Mouse (Mus musculus): ENCODE results near the gene Ubl5.
"Not testable (repeated sequence)": the region's sequence is repeated elsewhere in the genome, so short reads cannot be mapped to it uniquely, and the experiment has no call there.

Gene Ubl5

DNA sequence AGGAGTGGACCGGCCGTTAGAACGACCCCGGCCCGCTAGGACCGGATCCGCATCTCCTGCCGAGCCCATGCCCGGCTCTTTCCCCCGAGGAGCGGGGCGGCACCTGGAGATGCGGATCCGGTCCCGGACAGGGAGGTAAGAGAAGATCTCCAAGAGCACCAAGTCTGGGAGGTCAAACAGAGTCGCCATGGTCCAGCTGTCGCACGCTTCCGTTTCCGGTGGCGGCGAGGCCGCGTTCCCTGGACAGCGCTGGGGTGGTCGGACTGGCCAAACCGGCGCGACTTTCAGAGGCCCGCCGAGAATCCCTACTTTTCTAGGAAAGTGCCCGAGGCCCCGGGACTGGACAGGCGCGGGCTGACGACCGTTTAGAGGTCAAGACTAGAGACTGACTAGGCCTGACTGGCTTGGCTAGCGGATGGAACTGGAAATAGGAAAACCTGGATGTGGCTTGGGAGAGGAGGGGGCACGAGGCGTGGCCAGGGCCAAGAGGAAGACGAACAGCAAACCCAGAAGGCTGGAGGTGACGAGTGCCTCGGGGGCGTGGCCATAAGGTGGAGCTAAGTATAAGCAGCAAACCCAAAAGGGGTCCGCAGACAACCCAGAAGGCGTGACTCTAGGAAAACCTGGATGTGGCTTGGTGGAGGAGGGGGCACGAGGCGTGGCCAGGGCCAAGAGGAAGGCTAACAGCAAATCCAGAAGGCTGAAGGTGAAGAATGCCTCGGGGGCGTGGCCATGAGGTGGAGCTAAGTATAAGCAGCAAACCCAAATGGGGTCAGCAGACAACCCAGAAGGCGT lies at the start of gene Ubl5:
TSS of gene Ubl5 (plus strand) at position 778 of the 795 bp plus-strand sequence.
- peak; percentile 90 for DNase-seq (ENCODE audit: extremely low read depth, insufficient read length, low spot score)

GRCm38 (mm10) chr9:20601270-20601669 lies 41.4 kb upstream of the Ubl5 start:
- no peak for DNase-seq (ENCODE audit: extremely low read depth, insufficient read length, low spot score)

- DNase-seq (ENCODE audit: extremely low read depth, insufficient read length, low spot score) = no peak
Observed at GRCm38 (mm10) chr9:20606269-20606668, 36.4 kb upstream of the Ubl5 start.

DNA sequence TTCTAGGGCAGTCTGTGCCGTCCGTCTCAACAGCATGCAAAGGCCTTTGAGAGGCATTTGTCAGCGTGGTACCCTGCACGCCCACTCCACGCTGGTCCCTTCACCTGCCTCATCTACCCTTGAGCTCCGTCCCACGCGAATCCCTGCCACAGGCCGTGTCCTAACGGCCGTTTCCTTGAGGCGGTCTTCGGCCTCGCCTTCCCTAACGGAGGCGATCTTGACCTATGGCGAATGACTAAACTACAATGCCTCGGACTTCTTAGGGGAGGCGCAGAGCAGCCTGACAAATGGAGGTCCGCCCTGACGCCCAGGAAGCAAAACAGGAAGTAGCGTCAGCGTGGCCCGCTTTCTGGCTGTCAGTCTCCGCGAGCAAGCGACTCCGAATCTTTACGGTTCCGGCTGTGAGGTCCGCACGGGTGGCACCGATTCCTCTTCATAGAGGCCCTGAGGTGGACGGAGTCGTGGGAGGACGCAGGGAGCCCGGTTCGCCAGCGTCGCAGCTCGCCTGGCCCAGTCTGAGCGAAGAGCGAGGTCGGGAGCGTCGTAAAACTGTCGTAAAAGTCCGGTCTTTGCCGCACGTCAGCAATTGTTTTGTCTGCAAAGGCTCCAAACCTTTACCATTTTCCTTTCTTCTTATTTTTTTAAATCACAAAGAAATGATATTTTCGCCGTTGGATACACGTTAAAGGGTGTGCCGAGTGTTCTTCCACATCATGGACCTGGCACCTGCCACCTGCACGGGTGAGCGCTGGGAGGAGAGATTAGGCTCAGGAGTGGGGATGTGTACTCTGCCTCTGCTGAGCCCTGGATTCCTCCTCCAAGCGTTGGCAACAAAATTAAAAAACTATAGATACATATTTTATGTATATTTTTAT lies 35.3 kb upstream of the Ubl5 start:
- peak; percentile 95 for DNase-seq (ENCODE audit: extremely low read depth, insufficient read length, low spot score)

DNA sequence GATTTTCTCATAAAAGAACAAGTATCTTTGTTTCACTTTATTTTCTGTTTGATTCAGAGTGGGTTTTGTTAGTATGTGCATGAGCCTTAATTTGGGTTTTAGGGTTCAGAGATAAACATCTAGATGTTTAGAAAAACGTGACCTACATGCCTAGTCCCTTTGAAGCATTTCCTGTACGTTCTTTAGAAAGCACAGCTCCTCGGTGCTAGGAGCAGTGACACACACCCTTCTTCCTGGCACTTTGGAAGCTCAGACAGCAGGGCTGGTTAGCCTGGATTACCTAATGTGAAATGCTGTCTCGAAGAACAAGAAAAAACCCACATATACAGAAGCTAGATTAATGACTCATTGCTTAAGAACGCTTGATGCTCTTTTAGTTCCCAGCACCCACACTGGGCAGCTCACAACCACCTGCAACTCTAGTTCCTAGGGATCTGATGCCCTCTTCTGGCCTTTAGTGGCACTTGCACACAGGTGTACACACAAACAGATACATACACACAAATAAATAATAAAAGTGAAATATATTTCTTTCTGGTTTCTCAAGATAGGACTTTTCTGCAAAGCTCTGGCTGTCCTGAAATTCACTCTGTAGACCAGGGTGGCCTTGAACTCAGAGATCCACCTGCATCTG lies 32.7 kb upstream of the Ubl5 start:
- no peak for DNase-seq (ENCODE audit: extremely low read depth, insufficient read length, low spot score)

DNA sequence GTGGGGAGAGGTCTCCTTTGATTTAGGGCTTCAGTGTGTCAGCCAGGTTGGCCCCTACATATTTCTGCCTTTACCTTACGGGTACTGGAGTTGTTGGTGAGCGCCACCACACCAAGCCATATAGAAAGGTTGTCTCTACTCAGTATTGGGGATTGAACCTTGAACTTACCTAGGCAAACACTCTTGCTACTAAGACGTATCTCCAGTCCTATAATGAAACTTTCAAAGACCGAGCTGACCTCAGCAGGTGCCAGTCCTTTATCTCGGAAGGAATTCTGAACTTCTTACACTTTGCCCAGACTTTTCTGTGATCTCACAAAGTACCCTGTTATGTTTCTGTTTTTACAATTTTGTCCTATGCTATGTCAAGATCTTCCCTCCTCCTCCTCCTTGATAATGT lies 30.7 kb upstream of the Ubl5 start:
- no peak for DNase-seq (ENCODE audit: extremely low read depth, insufficient read length, low spot score)

DNA sequence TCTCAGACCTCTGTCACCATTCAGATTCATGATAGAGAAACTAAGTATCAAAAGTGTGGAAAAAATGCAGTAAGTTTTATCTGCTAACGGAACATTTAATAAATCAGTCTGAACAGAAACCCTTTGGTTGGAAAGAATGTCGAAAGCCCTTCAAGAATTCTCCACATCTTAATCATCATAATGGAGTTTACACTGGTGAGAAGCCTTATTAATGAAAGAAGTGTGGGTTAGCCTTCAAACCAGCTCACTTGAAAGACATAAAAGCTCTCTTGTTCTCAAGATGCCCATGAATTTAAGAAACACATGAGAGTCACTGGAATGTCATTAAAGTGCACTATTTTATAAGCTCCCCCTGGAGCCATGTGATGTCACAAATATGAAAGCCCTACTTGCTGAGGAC lies 26.0 kb upstream of the Ubl5 start:
- DNase-seq (ENCODE audit: extremely low read depth, insufficient read length, low spot score) = no peak

DNA sequence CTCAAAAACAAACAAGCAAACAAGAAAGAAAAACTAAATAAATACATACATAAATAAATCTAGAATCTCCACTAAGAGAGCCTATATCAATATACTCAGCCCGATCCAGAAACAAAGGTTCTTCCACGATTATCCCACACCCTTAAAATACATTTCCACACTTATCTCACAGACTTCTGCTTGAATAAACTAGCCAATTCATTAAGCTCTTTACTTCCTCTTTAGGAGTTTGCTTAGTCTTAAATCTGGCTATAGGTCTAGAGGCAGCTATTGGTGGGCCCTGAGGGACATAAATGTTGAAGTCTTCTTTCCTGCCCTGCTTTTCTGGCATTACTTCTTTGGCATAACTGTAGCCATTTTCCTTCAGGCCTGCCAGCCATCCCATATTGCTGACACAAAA lies 11.3 kb upstream of the Ubl5 start:
- no peak for DNase-seq (ENCODE audit: extremely low read depth, insufficient read length, low spot score)

GRCm38 (mm10) chr9:20635676-20636075 lies 7.0 kb upstream of the Ubl5 start:
- DNase-seq (ENCODE audit: extremely low read depth, insufficient read length, low spot score) = not testable (repeated sequence)

- DNase-seq (ENCODE audit: extremely low read depth, insufficient read length, low spot score) = no peak
Observed at GRCm38 (mm10) chr9:20636256-20636655, 6.4 kb upstream of the Ubl5 start.

DNA sequence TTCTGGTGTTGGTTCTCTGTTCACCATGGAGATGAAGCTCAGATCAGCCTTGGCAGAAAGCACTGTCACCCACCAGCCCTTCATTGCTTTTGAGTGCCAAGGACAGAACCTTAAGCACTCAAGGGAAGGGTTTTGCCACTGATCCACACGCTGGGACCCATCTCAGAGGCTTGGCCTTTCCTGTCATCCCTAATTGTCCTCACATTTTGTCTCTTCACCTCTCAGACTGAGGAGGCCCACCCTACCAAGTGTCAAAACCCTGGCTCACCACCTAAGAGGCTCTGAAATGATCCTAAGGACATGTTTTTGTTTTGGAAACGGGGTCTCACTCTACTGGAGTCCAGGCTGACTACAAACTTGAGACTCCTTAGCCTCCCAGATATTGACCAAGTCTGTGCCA lies 5.9 kb upstream of the Ubl5 start:
- DNase-seq (ENCODE audit: extremely low read depth, insufficient read length, low spot score) = no peak

DNA sequence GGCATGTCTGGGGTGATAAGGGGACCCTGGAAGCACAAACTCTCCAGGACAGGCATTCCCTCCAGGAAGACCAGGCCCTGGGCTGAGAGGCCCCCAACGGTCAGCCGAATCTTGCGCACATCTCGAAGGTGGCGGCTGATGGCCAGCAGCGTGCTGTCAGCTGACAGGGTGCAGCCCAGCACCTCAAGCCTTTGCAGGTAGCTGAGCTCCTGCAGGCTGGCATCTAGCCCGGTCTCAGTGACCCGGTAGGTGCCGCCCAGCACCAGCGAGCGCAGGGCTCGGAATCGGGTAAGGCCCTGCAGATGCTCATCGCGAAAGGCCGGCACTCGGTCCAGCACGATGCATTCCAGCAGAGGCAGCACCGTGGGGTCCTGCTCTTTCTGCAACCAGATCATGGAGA lies 4.1 kb upstream of the Ubl5 start:
- no peak for DNase-seq (ENCODE audit: extremely low read depth, insufficient read length, low spot score)

DNA sequence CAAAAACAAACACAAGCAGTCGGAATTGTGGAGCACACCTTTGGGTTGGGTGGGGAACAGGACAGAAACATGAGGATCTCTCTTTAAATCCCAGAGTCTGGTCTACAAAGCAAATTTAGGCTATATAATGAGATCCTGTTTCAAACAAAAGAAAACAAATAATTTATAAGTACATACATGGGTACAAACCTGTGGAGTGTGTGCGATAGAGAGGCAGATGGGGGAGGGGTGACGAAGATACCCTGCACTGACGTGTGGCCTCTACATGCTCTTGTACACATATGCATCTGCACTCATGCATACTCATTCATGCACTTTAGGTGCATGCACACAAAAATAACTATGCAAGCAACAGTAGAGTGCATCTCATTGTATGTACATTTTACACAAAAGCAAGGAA lies 3.2 kb upstream of the Ubl5 start:
- DNase-seq (ENCODE audit: extremely low read depth, insufficient read length, low spot score) = no peak

- DNase-seq (ENCODE audit: extremely low read depth, insufficient read length, low spot score) = no peak
Observed at GRCm38 (mm10) chr9:20641501-20641900, 1.2 kb upstream of the Ubl5 start.

DNA sequence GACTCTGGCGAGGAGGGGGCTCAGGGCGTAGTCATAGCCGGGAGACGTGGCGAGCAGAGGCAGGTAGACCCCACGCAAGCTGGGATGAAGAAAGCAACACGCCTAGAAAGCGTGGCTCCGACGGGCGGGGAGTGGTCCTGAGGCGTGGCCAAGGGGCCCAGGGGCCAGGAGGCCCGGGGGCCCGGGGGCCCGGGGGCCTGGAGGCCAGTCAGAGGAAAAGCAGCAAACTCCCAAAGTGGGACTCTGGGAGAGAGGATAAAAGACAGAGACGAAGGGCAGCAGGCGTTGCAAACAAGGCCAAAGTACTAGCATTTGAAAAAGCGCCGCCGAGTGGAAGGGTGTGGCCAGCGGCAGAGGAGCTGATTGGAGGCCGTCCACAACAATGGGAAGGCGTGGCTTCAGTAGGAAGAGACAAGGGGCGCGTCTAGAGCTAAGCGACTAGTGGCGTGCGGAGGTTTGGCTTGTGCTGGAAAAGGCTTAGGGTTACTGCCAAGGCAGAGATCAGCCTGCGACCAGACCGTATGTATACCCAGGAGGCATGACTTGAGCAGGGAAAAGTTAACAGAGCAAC lies 303 bp downstream of the Ubl5 start:
- no peak for DNase-seq (ENCODE audit: extremely low read depth, insufficient read length, low spot score)

DNA sequence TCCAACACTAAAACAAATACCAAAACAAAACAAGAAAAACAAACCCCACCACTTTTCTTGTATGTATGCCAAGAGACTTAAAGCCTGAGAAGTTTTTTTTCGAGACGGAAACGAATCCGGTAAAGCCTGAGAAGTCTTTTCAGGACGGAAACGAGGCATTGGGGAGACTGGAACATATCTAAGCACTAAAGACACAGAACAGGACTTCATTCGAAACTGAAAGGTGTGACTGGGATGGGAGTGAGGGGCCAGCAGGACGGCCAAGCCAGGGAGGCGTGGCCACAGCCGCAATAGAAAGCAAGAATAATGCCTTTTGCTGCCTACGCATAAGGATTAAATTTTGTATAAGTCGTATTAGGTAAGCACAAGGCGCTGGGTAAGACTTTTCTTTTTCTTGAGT lies 1.1 kb downstream of the Ubl5 start:
- DNase-seq (ENCODE audit: extremely low read depth, insufficient read length, low spot score) = no peak

GRCm38 (mm10) chr9:20644360-20645081 lies 1.8 kb downstream of the Ubl5 start, which contains the start of gene Fbxl12:
Fbxl12 (minus strand) TSS chr9:20644767.
- peak; percentile 73 for DNase-seq (ENCODE audit: extremely low read depth, insufficient read length, low spot score)

DNA sequence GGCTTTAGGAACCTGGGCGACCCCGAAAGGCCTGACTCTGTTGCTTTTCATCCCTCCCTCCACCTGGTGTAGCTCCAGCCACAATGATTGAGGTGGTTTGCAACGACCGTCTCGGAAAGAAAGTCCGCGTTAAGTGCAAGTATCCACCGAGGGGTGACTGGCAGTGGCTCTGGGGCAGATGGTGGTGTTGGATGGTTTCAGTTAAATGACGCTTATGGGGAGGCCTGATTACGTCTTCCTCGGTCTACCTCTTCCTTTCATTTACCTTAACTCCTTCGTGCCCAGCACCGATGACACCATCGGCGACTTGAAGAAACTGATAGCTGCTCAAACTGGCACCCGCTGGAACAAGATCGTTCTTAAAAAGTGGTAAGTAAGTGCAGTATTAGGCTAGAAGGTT lies 2.4 kb downstream of the Ubl5 start:
- no peak for DNase-seq (ENCODE audit: extremely low read depth, insufficient read length, low spot score)

DNA sequence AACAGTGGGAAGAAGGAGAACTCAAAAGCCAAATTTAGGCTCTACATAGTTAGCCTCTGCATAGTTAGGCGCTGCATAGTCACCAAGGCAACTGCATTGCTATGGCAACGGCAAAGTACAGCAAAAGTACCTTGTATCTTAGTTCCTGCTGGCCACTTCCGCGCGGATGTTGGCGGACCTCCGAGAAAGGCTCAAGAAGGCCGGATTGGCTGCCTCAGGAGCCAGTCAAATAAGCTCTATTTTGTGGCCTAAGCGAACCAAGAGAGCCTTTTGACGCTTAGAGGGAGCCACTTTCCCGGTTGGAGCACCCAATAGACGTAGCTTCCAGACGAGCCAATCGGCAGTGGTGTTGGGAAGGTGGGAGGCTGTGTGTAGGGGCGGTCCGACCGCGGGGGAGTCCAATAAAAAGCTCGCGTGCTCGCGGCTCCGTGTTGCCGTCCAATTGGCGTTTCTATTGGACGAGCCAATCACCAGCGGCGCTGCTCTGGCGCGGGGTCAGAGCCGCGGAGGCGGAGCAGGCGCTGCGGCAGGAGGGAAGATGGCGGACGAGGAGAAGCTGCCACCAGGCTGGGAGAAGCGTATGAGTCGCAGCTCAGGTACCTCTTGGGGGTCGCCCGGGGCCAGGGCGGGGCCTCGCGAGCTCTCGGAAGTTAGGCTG lies 9.1 kb downstream of the Ubl5 start, which contains the start of gene Pin1:
TSS of gene Pin1 (plus strand) at position 494 of the 658 bp plus-strand sequence.
- peak; percentile 98 for DNase-seq (ENCODE audit: extremely low read depth, insufficient read length, low spot score)

DNA sequence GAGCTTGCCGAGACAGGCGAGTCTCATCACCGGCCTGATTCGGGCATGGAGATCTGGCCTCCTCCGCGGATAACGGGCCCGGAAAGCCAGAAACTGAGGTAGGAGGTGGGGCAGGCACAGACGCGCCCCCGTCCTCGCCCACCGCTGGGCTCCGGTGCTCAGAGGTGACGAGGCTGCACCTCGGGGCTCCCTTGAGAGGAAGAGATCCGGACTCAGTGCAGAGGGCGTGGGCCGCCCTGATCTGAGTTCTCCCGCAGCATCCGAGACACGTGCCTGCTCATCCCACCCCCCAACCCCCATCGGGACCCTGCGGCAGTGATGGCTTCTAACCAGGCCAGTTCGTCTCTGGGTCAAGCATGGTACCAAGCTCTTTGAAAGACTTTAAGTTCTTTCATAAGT lies 9.6 kb downstream of the Ubl5 start:
- DNase-seq (ENCODE audit: extremely low read depth, insufficient read length, low spot score) = no peak
